In genomic region chr2:151988978-151989377, GRCm38 (mm10) we compare ENCODE assay signal across 22 mouse cellular contexts. TPM values are rescaled to one million over a fixed set of nuclear protein-coding genes. Genes with fewer than 3 reads are reported as not detected.
DNase-seq lines count a peak whose midpoint lies in the region; ATAC-seq and TF ChIP-seq lines count a peak whose summit lies in the region.
"Had no signal": no experiment of that assay in that cellular context is flagged by ENCODE, and none has a peak within 500 bp of the region (broad histone marks: within the 10 kb centered on the region; RNA-seq: fewer than 3 reads in every experiment).

No protein-coding gene starts in this region.

- no peak overlapping the region for H3K9ac ChIP-seq in heart, adult 2 months (ENCODE audit: low read depth, low read length)
- H3K9ac ChIP-seq: embryonic facial prominence, embryonic 12.5 days; forebrain, embryonic 15.5 days; heart, embryonic 15.5 days; hindbrain, embryonic 13.5 days had no signal

- intact Hi-C loops in heart, adult 2 months (cut with DNase I), result no loop called here
- intact Hi-C loops in left cerebral cortex, adult 2 months (cut with DNase I), result loop anchor here (5.0 kb wide), 1 partner anchor 1098 kb away; no protein-coding TSS in a partner anchor
- intact Hi-C loops in left cerebral cortex, postnatal 4 days (cut with DNase I), result no loop called here

- no peak for DNase-seq in heart, adult 2 months
- no peak for DNase-seq in heart, adult 8-10 months (ENCODE audit: low spot score)
- no peak for DNase-seq in left cerebral cortex, adult 2 months (ENCODE audit: extremely low spot score in 1 of 2, low spot score in 2 of 2)
- no peak for DNase-seq in left cerebral cortex, postnatal 4 days
- no peak for DNase-seq in midbrain, embryonic 10.5 days (ENCODE audit: low spot score)
- DNase-seq in embryo, embryonic 9.5 days (ENCODE audit: extremely low spot score), result no peak
- DNase-seq: adrenal gland, adult 8-10 months; adrenal gland, postnatal 36 days; B cell, adult 2 months; cerebellum, adult 2 months; cerebellum, postnatal 10 days; embryo, embryonic 11 days; gastrocnemius, postnatal 36 days; heart, adult 11 months; heart, postnatal 14 days had no signal

- ATAC-seq in megakaryocyte, adult 5-6 weeks (ENCODE audit: poor library complexity, severe bottlenecking), result 0 out of 2 replicates have a peak, but pooled peaks have one; percentile 27
- ATAC-seq: CD4-positive, CD25-positive, alpha-beta regulatory T cell, adult 4 months; forebrain, embryonic 15.5 days; Patski had no signal

- WGBS in heart, adult 2 months, result 71% methylated on average over 2 of the region's 2 CpGs
- WGBS in midbrain, embryonic 10.5 days, result 84% methylated on average over 2 of the region's 2 CpGs

- no peak for TF ChIP-seq EP300 in heart, adult 2 months (IDR thresholded peaks at IDR 0.05; ENCODE audit: insufficient read depth, low read depth, low read length)

- no peak overlapping the region for H3K27ac ChIP-seq in heart, adult 2 months
- H3K27ac ChIP-seq in left cerebral cortex, adult 2 months, result no peak overlapping the region
- H3K27ac ChIP-seq in midbrain, embryonic 10.5 days (replicated peaks), result no peak overlapping the region
- H3K27ac ChIP-seq: embryonic facial prominence, embryonic 12.5 days; forebrain, embryonic 15.5 days; heart, embryonic 15.5 days; hindbrain, embryonic 13.5 days had no signal

- H3K27me3 ChIP-seq in heart, adult 2 months (ENCODE audit: control insufficient read depth, insufficient read depth, low read length), result no peaks in the 10 kb centered on the region
- peaks cover 14% of the 10 kb centered on the region for H3K27me3 ChIP-seq in midbrain, embryonic 10.5 days (ENCODE audit: low read depth, poor library complexity, severe bottlenecking)
- H3K27me3 ChIP-seq: forebrain, embryonic 15.5 days; Patski had no signal

- H3K4me3 ChIP-seq in heart, adult 2 months, result no peak overlapping the region
- H3K4me3 ChIP-seq in left cerebral cortex, adult 2 months, result no peak overlapping the region
- no peak overlapping the region for H3K4me3 ChIP-seq in midbrain, embryonic 10.5 days
- H3K4me3 ChIP-seq: embryonic facial prominence, embryonic 12.5 days; forebrain, embryonic 15.5 days; heart, embryonic 15.5 days; hindbrain, embryonic 13.5 days had no signal

- no peaks in the 10 kb centered on the region for H3K79me2 ChIP-seq in heart, adult 2 months (replicated peaks; ENCODE audit: control insufficient read depth, insufficient read depth, low read length)

- no peaks in the 10 kb centered on the region for H3K9me3 ChIP-seq in midbrain, embryonic 10.5 days (replicated peaks)
- H3K9me3 ChIP-seq: embryonic facial prominence, embryonic 12.5 days; forebrain, embryonic 15.5 days; heart, embryonic 15.5 days; hindbrain, embryonic 13.5 days had no signal

- peak; percentile 22 for TF ChIP-seq CTCF in heart, adult 2 months (IDR thresholded peaks at IDR 0.05)
- TF ChIP-seq CTCF in left cerebral cortex, adult 2 months (IDR thresholded peaks at IDR 0.05), result peak; percentile 2; the same call in 1 of the 2 replicates

- H3K36me3 ChIP-seq in heart, adult 2 months (ENCODE audit: control insufficient read depth, insufficient read depth, low read length), result no peaks in the 10 kb centered on the region
- H3K36me3 ChIP-seq in midbrain, embryonic 10.5 days, result no peaks in the 10 kb centered on the region
- H3K36me3 ChIP-seq: embryonic facial prominence, embryonic 12.5 days; forebrain, embryonic 15.5 days; heart, embryonic 15.5 days; hindbrain, embryonic 13.5 days had no signal

- H3K4me1 ChIP-seq in heart, adult 2 months (ENCODE audit: control insufficient read depth, insufficient read depth, low read length), result no peaks in the 10 kb centered on the region; the same call in 1 of the 2 replicates
- peaks cover 21% of the 10 kb centered on the region for H3K4me1 ChIP-seq in midbrain, embryonic 10.5 days
- H3K4me1 ChIP-seq: embryonic facial prominence, embryonic 12.5 days; heart, embryonic 15.5 days had no signal

- no peak for TF ChIP-seq POLR2A in heart, adult 2 months (IDR thresholded peaks at IDR 0.05; ENCODE audit: insufficient read depth, low read depth, low read length)

RNA-seq across cellular contexts. Expression of gene Slc52a3, which starts 7.3 kb away (rescaled TPM):
- 1 to 10 TPM; 1.8 to 3.4 TPM for total RNA-seq in heart, adult 2 months (2021)
- polyA plus RNA-seq in heart, adult 2 months (2012; rRNA removed), result 2.5 and 2.8 TPM in 2 replicates
- 1 to 10 TPM; 1.2 to 4.2 (median 2.3) TPM for total RNA-seq in heart, adult 8-10 months (2022)
- 1 to 10 TPM; 2.6 to 2.9 TPM for total RNA-seq in left cerebral cortex, adult 2 months (2021)
- total RNA-seq in left cerebral cortex, postnatal 4 days (2021), result 1 to 10 TPM; 2.2 to 2.5 TPM
- 1.0 and 1.4 TPM in 2 replicates for total RNA-seq in megakaryocyte, adult 5-6 weeks (2015)
- total RNA-seq in megakaryocyte, adult 5-6 weeks (2017), result 0.07 and 0.53 TPM in 2 replicates
- polyA plus RNA-seq in midbrain, embryonic 10.5 days (2016; fragmentation: Nextera tagmentation; extraction: Ambion mirVana), result 0.81 and 0.87 TPM in 2 replicates

RNA-seq across cellular contexts. Expression of gene Fam110a, which starts 9.0 kb away (rescaled TPM):
- total RNA-seq in heart, adult 2 months (2021), result 1 to 10 TPM; 4.3 to 4.7 TPM
- polyA plus RNA-seq in heart, adult 2 months (2012; rRNA removed), result 6.6 and 7.2 TPM in 2 replicates
- total RNA-seq in heart, adult 8-10 months (2022), result 1 to 10 TPM; 2.8 to 5.0 (median 4.3) TPM
- 1 to 10 TPM; 6.6 to 6.7 TPM for total RNA-seq in left cerebral cortex, adult 2 months (2021)
- 10 to 100 TPM; 19.0 to 20.5 TPM for total RNA-seq in left cerebral cortex, postnatal 4 days (2021)
- total RNA-seq in megakaryocyte, adult 5-6 weeks (2015), result 7.8 and 14.8 TPM in 2 replicates
- total RNA-seq in megakaryocyte, adult 5-6 weeks (2017), result 6.0 and 8.6 TPM in 2 replicates
- 79.8 and 108 TPM in 2 replicates for polyA plus RNA-seq in midbrain, embryonic 10.5 days (2016; fragmentation: Nextera tagmentation; extraction: Ambion mirVana)
